Mouse (Mus musculus) G1E-ER4 (cell line): ENCODE measurements around the gene Atp8b4. TPM values are rescaled to one million over a fixed set of nuclear protein-coding genes. Genes with fewer than 3 reads are reported as not detected.

Experiments
- GATA1 ChIP-seq: IDR thresholded peaks from one replicate; pipeline ENCODE4 v1.8.0; 2012; ENCODE audit warnings: low read length, inconsistent platforms
- polyA plus RNA-seq: library from polyadenylated mRNA; stranded (reverse); fragments of >175 nt; gene quantifications from 2 replicates; pipeline ENCODE4 v1.2.3, GENCODE M21; 2012

The Atp8b4 gene
- polyA plus RNA-seq, 1 experiment = not detected

- TF ChIP-seq GATA1 = no peak
These were observed 27.6 kb downstream of the Atp8b4 start for GRCm38 (mm10) chr2:126472836-126473235.

DNA sequence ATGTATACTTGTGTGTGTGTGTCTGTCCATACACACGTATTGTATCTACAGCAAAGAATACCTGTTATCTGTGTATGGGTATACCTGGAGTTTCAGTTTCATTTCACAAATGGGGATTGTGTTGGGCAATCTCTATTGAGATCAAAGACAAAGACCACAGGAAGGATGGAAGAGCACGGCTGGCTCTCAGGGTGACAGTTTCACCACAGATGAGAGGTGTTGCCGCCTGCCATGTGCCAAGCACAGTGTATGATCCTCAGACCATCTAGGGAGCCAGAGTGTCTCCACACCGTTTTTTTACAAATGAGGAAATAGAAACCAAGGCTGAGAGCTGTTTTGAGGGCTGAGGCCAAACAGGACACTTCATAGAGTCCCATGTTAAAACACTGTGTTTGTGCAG, 32.7 kb downstream of the Atp8b4 start:
- no peak for TF ChIP-seq GATA1

DNA sequence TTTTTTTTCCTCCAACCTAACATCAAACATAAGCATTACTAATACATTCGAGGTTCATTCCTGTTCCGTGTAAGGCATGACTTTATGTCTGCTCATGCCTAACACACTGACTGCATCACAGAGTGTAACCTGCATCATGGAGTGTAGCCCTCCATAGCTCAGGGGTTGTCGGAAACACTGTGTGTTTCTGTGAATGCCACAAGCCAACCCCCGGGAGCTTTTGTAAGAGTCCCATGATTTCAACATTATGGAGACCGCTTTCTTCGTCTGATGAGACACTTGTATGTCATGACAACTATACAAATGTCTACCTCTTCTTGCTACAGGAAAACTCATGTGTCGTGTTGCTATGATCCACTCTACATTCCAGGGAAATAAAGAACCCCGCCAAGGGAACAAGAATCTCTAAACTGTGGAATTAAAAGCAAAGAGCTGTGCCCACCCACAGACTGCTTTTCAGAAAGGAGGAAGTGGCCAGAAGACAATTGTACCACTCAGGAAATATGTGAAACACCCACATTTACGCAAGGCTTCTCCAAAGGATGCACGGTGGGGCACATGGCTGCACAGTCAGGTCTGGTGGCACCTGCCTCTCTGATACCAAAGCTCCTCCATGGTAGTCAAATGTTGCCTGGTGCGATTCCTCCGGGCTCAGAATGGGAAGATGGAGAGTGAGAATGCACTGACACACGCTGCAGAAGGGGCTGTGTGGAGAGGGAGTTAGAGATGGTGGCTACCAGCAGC, 33.9 kb downstream of the Atp8b4 start:
- no peak for TF ChIP-seq GATA1

- no peak for TF ChIP-seq GATA1
These were observed 41.8 kb downstream of the Atp8b4 start for GRCm38 (mm10) chr2:126458661-126459060.

GRCm38 (mm10) chr2:126450937-126451302, 49.6 kb downstream of the Atp8b4 start:
- TF ChIP-seq GATA1 = no peak

DNA sequence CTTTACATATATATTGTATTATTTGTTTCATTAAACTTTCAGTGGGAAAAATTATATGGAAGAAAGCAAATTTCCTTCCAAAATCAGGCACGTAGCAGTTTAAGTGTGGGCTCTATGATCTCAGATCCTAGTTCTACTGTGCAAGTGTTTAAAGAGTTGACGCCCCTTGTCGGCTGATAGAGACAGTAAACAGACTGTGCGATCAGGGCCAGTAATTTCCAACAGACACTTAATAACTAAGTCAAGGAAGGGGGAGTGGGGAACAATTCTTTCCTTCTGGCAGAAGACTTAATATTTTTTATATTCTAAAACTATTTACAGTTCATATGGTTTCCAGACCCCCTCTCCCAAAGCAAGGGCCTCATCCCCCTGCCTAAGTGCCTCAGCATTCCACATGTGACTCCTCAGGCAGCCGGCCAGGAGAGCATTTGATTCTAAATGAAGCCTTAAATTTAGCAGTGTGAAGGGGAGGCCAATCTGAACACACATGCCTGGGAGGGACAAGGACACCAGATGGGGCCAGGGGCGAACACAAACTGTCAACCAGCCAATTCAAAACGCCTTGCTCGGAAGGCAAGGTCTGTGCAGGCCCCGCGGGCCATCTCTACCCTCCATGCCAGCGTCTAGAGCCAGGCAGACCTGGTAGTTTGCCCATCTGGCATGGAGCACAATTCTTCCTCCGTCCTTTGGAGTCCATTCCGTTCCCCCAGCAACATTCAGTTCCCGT, 50.1 kb downstream of the Atp8b4 start:
- TF ChIP-seq GATA1 = no peak

- no peak for TF ChIP-seq GATA1
These were observed 55.4 kb downstream of the Atp8b4 start for GRCm38 (mm10) chr2:126445039-126445438.

DNA sequence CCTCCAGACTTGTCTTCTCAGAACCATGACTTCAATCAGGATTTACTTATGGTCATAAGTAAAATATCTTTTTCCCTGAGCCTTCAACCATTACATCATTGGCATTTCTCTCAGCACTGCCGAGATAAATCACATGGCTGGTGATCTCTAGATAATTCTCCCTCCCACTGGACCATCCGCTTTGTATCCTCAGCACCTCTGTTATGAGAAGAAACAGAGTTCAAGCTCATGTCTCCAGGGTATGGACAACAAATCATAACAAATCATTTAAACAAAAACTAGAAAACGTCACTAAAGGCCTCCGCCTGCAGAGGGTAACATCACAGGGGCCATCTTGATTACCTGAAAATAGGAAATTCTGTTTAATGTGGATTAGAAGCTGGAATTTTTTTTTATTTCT, 58.9 kb downstream of the Atp8b4 start:
- no peak for TF ChIP-seq GATA1

- TF ChIP-seq GATA1 = no peak
These were observed 65.8 kb downstream of the Atp8b4 start for GRCm38 (mm10) chr2:126434712-126435111.

DNA sequence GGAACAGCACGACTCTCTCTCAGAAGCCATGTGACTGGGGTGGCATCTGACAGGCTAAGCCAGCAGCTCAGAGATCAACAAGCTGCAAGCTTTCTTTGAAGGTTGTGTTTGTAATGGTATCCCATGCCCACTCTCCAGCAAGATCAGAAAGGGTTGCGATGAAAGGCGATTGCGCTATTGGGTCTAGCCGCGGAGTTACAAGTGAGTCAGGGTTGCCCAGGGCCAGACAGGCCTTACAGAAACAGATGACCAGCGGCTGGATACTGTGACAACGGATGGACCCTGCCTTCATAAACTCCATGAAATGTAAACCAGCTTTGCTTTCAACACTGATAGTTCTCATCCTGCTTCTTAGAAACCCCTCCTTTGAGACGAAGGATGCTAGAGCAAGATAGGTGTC, 66.2 kb downstream of the Atp8b4 start:
- no peak for TF ChIP-seq GATA1

GRCm38 (mm10) chr2:126432481-126433066, 67.9 kb downstream of the Atp8b4 start:
- no peak for TF ChIP-seq GATA1

DNA sequence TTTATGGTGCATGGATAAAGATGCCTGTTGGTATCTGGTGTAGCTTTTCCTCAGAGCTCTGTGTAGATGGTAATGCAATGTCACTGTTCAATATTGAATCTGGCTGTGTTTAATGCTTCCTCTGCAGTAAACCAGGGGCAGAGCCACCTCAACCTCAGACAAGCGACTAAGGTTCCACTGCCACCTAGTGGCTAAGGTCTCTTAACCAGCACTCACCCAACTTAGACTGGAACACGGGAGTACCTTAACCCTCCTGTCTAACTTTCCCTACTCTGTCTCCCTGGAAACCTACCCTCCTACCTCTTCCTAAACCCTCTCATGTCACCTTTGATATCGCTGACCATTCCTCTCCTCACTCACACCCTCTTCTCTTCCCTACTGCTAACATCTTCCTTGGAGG, 71.2 kb downstream of the Atp8b4 start:
- TF ChIP-seq GATA1 = no peak

GRCm38 (mm10) chr2:126425223-126425622, 75.3 kb downstream of the Atp8b4 start:
- TF ChIP-seq GATA1 = no peak

- no peak for TF ChIP-seq GATA1
These were observed 75.8 kb downstream of the Atp8b4 start for GRCm38 (mm10) chr2:126424714-126425113.

DNA sequence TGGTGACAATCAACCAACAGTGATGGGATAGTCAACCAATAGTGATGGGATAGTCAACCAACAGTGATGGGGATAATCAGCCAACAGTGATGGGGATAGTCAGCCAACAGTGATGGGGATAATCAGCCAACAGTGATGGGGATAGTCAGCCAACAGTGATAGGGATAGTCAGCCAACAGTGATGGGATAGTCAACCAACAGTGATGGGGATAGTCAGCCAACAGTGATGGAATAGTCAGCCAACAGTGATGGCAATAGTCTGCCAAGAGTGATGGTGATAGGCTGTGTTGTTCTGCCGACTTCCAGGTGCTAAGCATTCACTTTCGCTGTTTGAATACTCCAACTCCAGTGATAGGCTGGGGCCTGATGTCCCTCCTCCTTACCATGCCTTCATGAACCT, 79.6 kb downstream of the Atp8b4 start:
- TF ChIP-seq GATA1 = no peak

DNA sequence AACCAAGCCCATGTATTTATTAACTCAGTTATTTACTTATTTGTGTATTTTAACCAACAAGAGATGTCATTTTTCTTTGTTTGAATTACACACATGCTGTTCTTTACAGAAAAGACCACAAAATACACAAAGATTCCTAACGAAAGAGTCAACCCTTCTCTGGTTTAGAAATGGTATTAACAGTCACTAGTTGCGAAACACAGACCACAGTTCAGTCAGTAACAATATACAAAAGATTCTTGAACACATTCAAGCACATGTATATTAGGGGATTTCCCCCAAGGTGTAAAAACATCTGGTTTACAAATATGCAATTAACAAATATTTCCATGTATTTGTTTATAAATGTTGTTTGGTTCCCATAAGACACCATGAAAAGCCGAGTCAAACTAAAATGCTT, 81.6 kb downstream of the Atp8b4 start:
- TF ChIP-seq GATA1 = no peak

GRCm38 (mm10) chr2:126416772-126417171, 83.7 kb downstream of the Atp8b4 start:
- no peak for TF ChIP-seq GATA1
